Comparison of ENCODE assay signal across 8 mouse cellular contexts in genomic region chr2:120628076-120628865, GRCm38 (mm10). TPM values are rescaled to one million over a fixed set of nuclear protein-coding genes. Genes with fewer than 3 reads are reported as not detected.
DNase-seq lines count a peak whose midpoint lies in the region; ATAC-seq and TF ChIP-seq lines count a peak whose summit lies in the region.

No protein-coding gene starts in this region.

- ATAC-seq in kidney, embryonic 14.5 days (ENCODE audit: low FRiP score, low TSS enrichment) = 0 out of 2 replicates have a peak, but pooled peaks have one; percentile 18
- ATAC-seq in hindbrain, embryonic 13.5 days (ENCODE audit: low FRiP score) = peak; percentile 37; the same call in 1 of the 2 replicates
- peak; percentile 43 for ATAC-seq in midbrain, embryonic 15.5 days (replicated peaks)

- peak overlapping the region; percentile 60 for H3K4me3 ChIP-seq in kidney, embryonic 14.5 days (ENCODE audit: low read length)
- H3K4me3 ChIP-seq in cortical plate, adult 2 months (ENCODE audit: insufficient read depth, low read length) = peak overlapping the region; percentile 44; the same call in 1 of the 2 replicates
- peak overlapping the region; percentile 54 for H3K4me3 ChIP-seq in hindbrain, embryonic 13.5 days
- peak overlapping the region; percentile 80 for H3K4me3 ChIP-seq in midbrain, embryonic 15.5 days

- peak overlapping the region; percentile 52 for H3K4me2 ChIP-seq in kidney, embryonic 14.5 days (replicated peaks; ENCODE audit: low read depth, low read length)
- peak overlapping the region; percentile 46 for H3K4me2 ChIP-seq in hindbrain, embryonic 13.5 days
- H3K4me2 ChIP-seq in midbrain, embryonic 15.5 days = peak overlapping the region; percentile 80

- H3K27me3 ChIP-seq in kidney, embryonic 14.5 days (ENCODE audit: control insufficient read depth, insufficient read depth, low read length) = no peaks in the 10 kb centered on the region
- H3K27me3 ChIP-seq in hindbrain, embryonic 13.5 days = no peaks in the 10 kb centered on the region
- H3K27me3 ChIP-seq in midbrain, embryonic 15.5 days (replicated peaks) = no peaks in the 10 kb centered on the region

- no peak for TF ChIP-seq POLR2A in cortical plate, adult 2 months (IDR thresholded peaks at IDR 0.05; ENCODE audit: extremely low read depth, insufficient read depth, low read length)

- WGBS in kidney, embryonic 14.5 days = 25% methylated on average over 10 of the region's 10 CpGs
- 32% methylated on average over 10 of the region's 10 CpGs for WGBS in hindbrain, embryonic 13.5 days
- 32% methylated on average over 10 of the region's 10 CpGs for WGBS in midbrain, embryonic 15.5 days

- no peaks in the 10 kb centered on the region for H3K36me3 ChIP-seq in kidney, embryonic 14.5 days (ENCODE audit: control insufficient read depth, insufficient read depth, low read length)
- no peaks in the 10 kb centered on the region; the same call in 1 of the 2 replicates for H3K36me3 ChIP-seq in hindbrain, embryonic 13.5 days
- no peaks in the 10 kb centered on the region for H3K36me3 ChIP-seq in midbrain, embryonic 15.5 days (replicated peaks)

- peaks cover 5% of the 10 kb centered on the region; the same call in 1 of the 2 replicates for H3K4me1 ChIP-seq in kidney, embryonic 14.5 days (ENCODE audit: control insufficient read depth, insufficient read depth, low read length)
- H3K4me1 ChIP-seq in cortical plate, adult 2 months (ENCODE audit: control insufficient read depth, insufficient read depth, low read length) = peaks cover 1% of the 10 kb centered on the region; the same call in 1 of the 2 replicates
- peaks cover 16% of the 10 kb centered on the region for H3K4me1 ChIP-seq in hindbrain, embryonic 13.5 days (replicated peaks)
- peaks cover 11% of the 10 kb centered on the region for H3K4me1 ChIP-seq in midbrain, embryonic 15.5 days

- H3K27ac ChIP-seq in kidney, embryonic 14.5 days (ENCODE audit: low read depth, low read length) = no peak overlapping the region
- no peak overlapping the region for H3K27ac ChIP-seq in cortical plate, adult 2 months (ENCODE audit: insufficient read depth, low read length)
- H3K27ac ChIP-seq in hindbrain, embryonic 13.5 days = peak overlapping the region; percentile 81
- H3K27ac ChIP-seq in midbrain, embryonic 15.5 days = peak overlapping the region; percentile 65

- DNase-seq in kidney, adult 18-20 months = no peak
- no peak for DNase-seq in adrenal gland, adult 8-10 months
- DNase-seq in cerebellum, adult 9-11 months = no peak
- no peak for DNase-seq in right cerebral cortex, postnatal 36 days (ENCODE audit: low spot score in 2 of 2)

- no peaks in the 10 kb centered on the region for H3K9me3 ChIP-seq in kidney, embryonic 14.5 days (ENCODE audit: control insufficient read depth, low read length)
- no peaks in the 10 kb centered on the region for H3K9me3 ChIP-seq in hindbrain, embryonic 13.5 days
- no peaks in the 10 kb centered on the region for H3K9me3 ChIP-seq in midbrain, embryonic 15.5 days

- no peak for TF ChIP-seq CTCF in cortical plate, adult 2 months (IDR thresholded peaks at IDR 0.05; ENCODE audit: extremely low read depth, insufficient read depth, low read length)

- H3K9ac ChIP-seq in kidney, embryonic 14.5 days (ENCODE audit: low read depth, low read length) = peak overlapping the region; percentile 34; the same call in 1 of the 2 replicates
- peak overlapping the region; percentile 2; the same call in 1 of the 2 replicates for H3K9ac ChIP-seq in hindbrain, embryonic 13.5 days
- H3K9ac ChIP-seq in midbrain, embryonic 15.5 days = peak overlapping the region; percentile 15; the same call in 1 of the 2 replicates

RNA-seq across cellular contexts. Expression of gene Stard9, which starts 0.7 kb away (rescaled TPM):
- polyA plus RNA-seq in kidney, embryonic 14.5 days (2014; fragmentation: Nextera tagmentation; extraction: Ambion mirVana) = 5.3 and 8.0 TPM in 2 replicates
- polyA plus RNA-seq in cortical plate, adult 2 months (2012; rRNA removed) = 13.7 and 14.1 TPM in 2 replicates
- polyA plus RNA-seq in hindbrain, embryonic 13.5 days (2015; fragmentation: Nextera tagmentation; extraction: Ambion mirVana) = 5.0 TPM in 2 replicates
- polyA plus RNA-seq in midbrain, embryonic 15.5 days (2015; fragmentation: Nextera tagmentation; extraction: Ambion mirVana) = 4.1 and 5.1 TPM in 2 replicates
- total RNA-seq in adrenal gland, adult 8-10 months (2022) = 10 to 100 TPM; 15.8 to 28.3 (median 19.3) TPM

RNA-seq across cellular contexts. Expression of gene Lrrc57, which starts 19.0 kb away (rescaled TPM):
- polyA plus RNA-seq in kidney, embryonic 14.5 days (2014; fragmentation: Nextera tagmentation; extraction: Ambion mirVana) = 19.0 and 19.9 TPM in 2 replicates
- polyA plus RNA-seq in cortical plate, adult 2 months (2012; rRNA removed) = 44.1 and 46.4 TPM in 2 replicates
- polyA plus RNA-seq in hindbrain, embryonic 13.5 days (2015; fragmentation: Nextera tagmentation; extraction: Ambion mirVana) = 34.1 and 36.1 TPM in 2 replicates
- polyA plus RNA-seq in midbrain, embryonic 15.5 days (2015; fragmentation: Nextera tagmentation; extraction: Ambion mirVana) = 28.7 and 31.5 TPM in 2 replicates
- total RNA-seq in adrenal gland, adult 8-10 months (2022) = 10 to 100 TPM; 18.6 to 22.0 (median 21.5) TPM

RNA-seq across cellular contexts. Expression of gene Haus2, which starts 19.1 kb away (rescaled TPM):
- 23.3 and 27.4 TPM in 2 replicates for polyA plus RNA-seq in kidney, embryonic 14.5 days (2014; fragmentation: Nextera tagmentation; extraction: Ambion mirVana)
- polyA plus RNA-seq in cortical plate, adult 2 months (2012; rRNA removed) = 17.4 TPM in 2 replicates
- 29.3 and 31.8 TPM in 2 replicates for polyA plus RNA-seq in hindbrain, embryonic 13.5 days (2015; fragmentation: Nextera tagmentation; extraction: Ambion mirVana)
- polyA plus RNA-seq in midbrain, embryonic 15.5 days (2015; fragmentation: Nextera tagmentation; extraction: Ambion mirVana) = 27.1 and 30.2 TPM in 2 replicates
- total RNA-seq in adrenal gland, adult 8-10 months (2022) = 10 to 100 TPM; 14.4 to 15.4 (median 14.9) TPM

Comparison
In these comparisons a context has a peak if more than half of its experiments do, and no peak if none do; other contexts are left out.
1. H3K27ac ChIP-seq: peak in hindbrain, embryonic 13.5 days (single experiment) and midbrain, embryonic 15.5 days (single experiment); none in kidney, embryonic 14.5 days (single experiment) and cortical plate, adult 2 months (single experiment).
2. Peak in every context shown above with its lines, with median percentiles within 50 percentile points of each other: ATAC-seq, H3K4me2 ChIP-seq, H3K4me3 ChIP-seq and H3K9ac ChIP-seq.